ENCODE assay signal across 8 mouse cellular contexts in genomic region chr3:57572331-57572975, GRCm38 (mm10). TPM values are rescaled to one million over a fixed set of nuclear protein-coding genes. Genes with fewer than 3 reads are reported as not detected.
DNase-seq lines count a peak whose midpoint lies in the region; ATAC-seq and TF ChIP-seq lines count a peak whose summit lies in the region.

No protein-coding gene starts in this region.

- no peak overlapping the region for H3K9ac ChIP-seq in heart, embryonic 15.5 days
- peak overlapping the region; percentile 9; the same call in 1 of the 2 replicates for H3K9ac ChIP-seq in lung, embryonic 16.5 days (ENCODE audit: low read length)
- no peak overlapping the region for H3K9ac ChIP-seq in neural tube, embryonic 14.5 days (replicated peaks; ENCODE audit: low read depth, low read length)

- H3K4me1 ChIP-seq in heart, embryonic 15.5 days (replicated peaks), result peaks cover 30% of the 10 kb centered on the region
- peaks cover 23% of the 10 kb centered on the region for H3K4me1 ChIP-seq in lung, embryonic 16.5 days (replicated peaks; ENCODE audit: control insufficient read depth, insufficient read depth, low read length)
- H3K4me1 ChIP-seq in embryonic fibroblast, embryonic 13.5 days (ENCODE audit: control insufficient read depth, insufficient read depth, low read length), result no peaks in the 10 kb centered on the region; the same call in 1 of the 2 replicates
- H3K4me1 ChIP-seq in neural tube, embryonic 14.5 days (ENCODE audit: control insufficient read depth, insufficient read depth, low read length), result no peaks in the 10 kb centered on the region

- peak overlapping the region; percentile 90 for H3K4me3 ChIP-seq in heart, embryonic 15.5 days
- H3K4me3 ChIP-seq in lung, embryonic 16.5 days (ENCODE audit: low read length), result peak overlapping the region; percentile 94
- H3K4me3 ChIP-seq in embryonic fibroblast, embryonic 13.5 days (ENCODE audit: insufficient read depth, low read length), result peak overlapping the region; percentile 15
- no peak overlapping the region for H3K4me3 ChIP-seq in neural tube, embryonic 14.5 days (ENCODE audit: low read depth, low read length)

- H3K9me3 ChIP-seq in heart, embryonic 15.5 days (replicated peaks), result no peaks in the 10 kb centered on the region
- H3K9me3 ChIP-seq in lung, embryonic 16.5 days (ENCODE audit: control insufficient read depth, low read length), result no peaks in the 10 kb centered on the region
- no peaks in the 10 kb centered on the region for H3K9me3 ChIP-seq in neural tube, embryonic 14.5 days (ENCODE audit: control insufficient read depth, low read length)

- DNase-seq in heart, adult 9 months (ENCODE audit: low spot score in 2 of 2), result no peak
- DNase-seq in lung, postnatal 10 days, result no peak
- no peak for DNase-seq in testis, postnatal 10 days (ENCODE audit: low spot score)

- ATAC-seq in heart, embryonic 15.5 days (replicated peaks; ENCODE audit: insufficient number of reproducible peaks, insufficient read depth, low FRiP score, low read depth), result no peak
- ATAC-seq in lung, embryonic 16.5 days (ENCODE audit: low read depth), result no peak
- ATAC-seq in neural tube, embryonic 14.5 days (ENCODE audit: low read depth), result no peak
- no peak for ATAC-seq in frontal cortex, adult (ENCODE audit: low TSS enrichment)

- TF ChIP-seq CTCF in embryonic fibroblast, embryonic 13.5 days (IDR thresholded peaks at IDR 0.05; ENCODE audit: borderline replicate concordance, insufficient read depth, low read length), result no peak

- H3K36me3 ChIP-seq in heart, embryonic 15.5 days, result peaks cover 4% of the 10 kb centered on the region; the same call in 1 of the 2 replicates
- peaks cover 24% of the 10 kb centered on the region for H3K36me3 ChIP-seq in lung, embryonic 16.5 days (ENCODE audit: control insufficient read depth, insufficient read depth, low read length)
- no peaks in the 10 kb centered on the region for H3K36me3 ChIP-seq in neural tube, embryonic 14.5 days (ENCODE audit: control insufficient read depth, insufficient read depth, low read length)

- H3K4me2 ChIP-seq in heart, embryonic 15.5 days, result peak overlapping the region; percentile 77
- peak overlapping the region; percentile 79 for H3K4me2 ChIP-seq in lung, embryonic 16.5 days (ENCODE audit: low read depth, low read length)
- H3K4me2 ChIP-seq in neural tube, embryonic 14.5 days (ENCODE audit: low read depth, low read length), result peak overlapping the region; percentile 14; the same call in 1 of the 2 replicates

- H3K27me3 ChIP-seq in heart, embryonic 15.5 days, result no peaks in the 10 kb centered on the region
- no peaks in the 10 kb centered on the region for H3K27me3 ChIP-seq in lung, embryonic 16.5 days (ENCODE audit: control insufficient read depth, insufficient read depth, low read depth, low read length)
- no peaks in the 10 kb centered on the region; the same call in 1 of the 2 replicates for H3K27me3 ChIP-seq in neural tube, embryonic 14.5 days (ENCODE audit: control insufficient read depth, insufficient read depth, low read length)

- TF ChIP-seq POLR2A in embryonic fibroblast, embryonic 13.5 days (IDR thresholded peaks at IDR 0.05; ENCODE audit: low read depth, low read length), result no peak

- WGBS in heart, embryonic 15.5 days, result 65% methylated on average over 6 of the region's 6 CpGs
- 32% methylated on average over 6 of the region's 6 CpGs for WGBS in lung, embryonic 16.5 days
- WGBS in neural tube, embryonic 14.5 days, result 81% methylated on average over 6 of the region's 6 CpGs

- H3K27ac ChIP-seq in heart, embryonic 15.5 days, result no peak overlapping the region
- H3K27ac ChIP-seq in lung, embryonic 16.5 days (ENCODE audit: low read length), result peak overlapping the region; percentile 26
- peak overlapping the region; percentile 45 for H3K27ac ChIP-seq in embryonic fibroblast, embryonic 13.5 days (ENCODE audit: insufficient read depth, low read length)
- no peak overlapping the region for H3K27ac ChIP-seq in neural tube, embryonic 14.5 days (ENCODE audit: low read depth, low read length)

RNA-seq across cellular contexts. Expression of gene Wwtr1, which starts 3.3 kb away (rescaled TPM):
- 18.2 and 18.6 TPM in 2 replicates for polyA plus RNA-seq in heart, embryonic 15.5 days (2015; fragmentation: Nextera tagmentation; extraction: Ambion mirVana)
- 27.5 and 29.9 TPM in 2 replicates for polyA plus RNA-seq in lung, embryonic 16.5 days (2015; fragmentation: Nextera tagmentation; extraction: Ambion mirVana)
- 80.8 and 86.4 TPM in 2 replicates for polyA plus RNA-seq in embryonic fibroblast, embryonic 13.5 days (2011; ENCODE audit: insufficient read length, low read depth, missing spikeins)
- 6.6 and 9.4 TPM in 2 replicates for polyA plus RNA-seq in neural tube, embryonic 14.5 days (2014; fragmentation: Nextera tagmentation; extraction: Ambion mirVana)

Comparison
In these comparisons a context has a peak if more than half of its experiments do, and no peak if none do; other contexts are left out.
1. H3K27ac ChIP-seq: peak in lung, embryonic 16.5 days (single experiment) and embryonic fibroblast, embryonic 13.5 days (single experiment); none in heart, embryonic 15.5 days (single experiment) and neural tube, embryonic 14.5 days (single experiment).
2. H3K4me2 ChIP-seq: peak in every context shown above with its lines; median percentile 79 in lung, embryonic 16.5 days; 77 in heart, embryonic 15.5 days; 14 in neural tube, embryonic 14.5 days.